Mouse (Mus musculus): ENCODE results near the gene Sh3bp5. TPM values are rescaled to one million over a fixed set of nuclear protein-coding genes. Genes with fewer than 3 reads are reported as not detected.

Sh3bp5 gene
- polyA plus RNA-seq, 1 experiment from 2014 or later, result 58.1 TPM

- Histone ChIP-seq H3K9me3 (ENCODE audit: control insufficient read depth, low read length) (no peaks in the 10 kb centered on the region), H3K4me1 (ENCODE audit: control insufficient read depth, insufficient read depth, low read length) (peaks cover 22% of the 10 kb centered on the region; the same call in 1 of the 2 replicates), H3K9ac (replicated peaks; ENCODE audit: low read depth, low read length) (peak overlapping the region; percentile 94), H3K27ac (ENCODE audit: low read depth, low read length) (peak overlapping the region; percentile 88), H3K4me3 (ENCODE audit: low read depth, low read length) (peak overlapping the region; percentile 54), H3K4me2 (ENCODE audit: low read depth, low read length) (peak overlapping the region; percentile 55), H3K36me3 (ENCODE audit: control insufficient read depth, insufficient read depth, low read length) (peaks cover 10% of the 10 kb centered on the region; the same call in 1 of the 2 replicates), H3K27me3 (ENCODE audit: control insufficient read depth, insufficient read depth, low read length) (no peaks in the 10 kb centered on the region)
- ATAC-seq (ENCODE audit: low read depth), result peak; percentile 75
- WGBS, result under 1% methylated on average over 51 of the region's 53 CpGs
Observed at GRCm38 (mm10) chr14:31435018-31435915, 611 bp downstream of the Sh3bp5 start.

- H3K9me3 ChIP-seq (ENCODE audit: control insufficient read depth, low read length), result no peaks in the 10 kb centered on the region
- no peak overlapping the region for H3K27ac ChIP-seq (ENCODE audit: low read depth, low read length)
- no peaks in the 10 kb centered on the region for H3K27me3 ChIP-seq (ENCODE audit: control insufficient read depth, insufficient read depth, low read length)
- WGBS, result 41% methylated on average over 5 of the region's 5 CpGs
- peak overlapping the region; percentile 55 for H3K4me2 ChIP-seq (ENCODE audit: low read depth, low read length)
- H3K9ac ChIP-seq (replicated peaks; ENCODE audit: low read depth, low read length), result peak overlapping the region; percentile 41; the same call in 1 of the 2 replicates
- H3K4me3 ChIP-seq (ENCODE audit: low read depth, low read length), result peak overlapping the region; percentile 54
- no peak for ATAC-seq (ENCODE audit: low read depth)
- peaks cover 22% of the 10 kb centered on the region; the same call in 1 of the 2 replicates for H3K4me1 ChIP-seq (ENCODE audit: control insufficient read depth, insufficient read depth, low read length)
- H3K36me3 ChIP-seq (ENCODE audit: control insufficient read depth, insufficient read depth, low read length), result peaks cover 13% of the 10 kb centered on the region; the same call in 1 of the 2 replicates
Observed at GRCm38 (mm10) chr14:31434426-31434825, 1.5 kb downstream of the Sh3bp5 start.

GRCm38 (mm10) chr14:31433851-31434360 lies 2.0 kb downstream of the Sh3bp5 start:
- Histone ChIP-seq H3K27ac (ENCODE audit: low read depth, low read length) (no peak overlapping the region), H3K4me3 (ENCODE audit: low read depth, low read length) (peak overlapping the region; percentile 54), H3K9me3 (ENCODE audit: control insufficient read depth, low read length) (no peaks in the 10 kb centered on the region), H3K27me3 (ENCODE audit: control insufficient read depth, insufficient read depth, low read length) (no peaks in the 10 kb centered on the region), H3K4me1 (ENCODE audit: control insufficient read depth, insufficient read depth, low read length) (peaks cover 22% of the 10 kb centered on the region; the same call in 1 of the 2 replicates), H3K36me3 (ENCODE audit: control insufficient read depth, insufficient read depth, low read length) (peaks cover 13% of the 10 kb centered on the region; the same call in 1 of the 2 replicates), H3K9ac (replicated peaks; ENCODE audit: low read depth, low read length) (peak overlapping the region; percentile 41), H3K4me2 (ENCODE audit: low read depth, low read length) (peak overlapping the region; percentile 55)
- WGBS, result 14% methylated on average over 7 of the region's 7 CpGs
- ATAC-seq (ENCODE audit: low read depth), result no peak

- H3K27ac ChIP-seq (ENCODE audit: low read depth, low read length), result no peak overlapping the region
- ATAC-seq (ENCODE audit: low read depth), result no peak
- no peak overlapping the region for H3K9ac ChIP-seq (replicated peaks; ENCODE audit: low read depth, low read length)
- H3K4me1 ChIP-seq (ENCODE audit: control insufficient read depth, insufficient read depth, low read length), result peaks cover 22% of the 10 kb centered on the region; the same call in 1 of the 2 replicates
- peaks cover 14% of the 10 kb centered on the region; the same call in 1 of the 2 replicates for H3K36me3 ChIP-seq (ENCODE audit: control insufficient read depth, insufficient read depth, low read length)
- H3K9me3 ChIP-seq (ENCODE audit: control insufficient read depth, low read length), result no peaks in the 10 kb centered on the region
- WGBS, result 83% methylated on average over 5 of the region's 5 CpGs
- H3K27me3 ChIP-seq (ENCODE audit: control insufficient read depth, insufficient read depth, low read length), result no peaks in the 10 kb centered on the region
- peak overlapping the region; percentile 55; the same call in 1 of the 2 replicates for H3K4me2 ChIP-seq (ENCODE audit: low read depth, low read length)
- H3K4me3 ChIP-seq (ENCODE audit: low read depth, low read length), result no peak overlapping the region
Observed at GRCm38 (mm10) chr14:31433126-31433525, 2.8 kb downstream of the Sh3bp5 start.

- H3K4me2 ChIP-seq (ENCODE audit: low read depth, low read length), result no peak overlapping the region
- no peak overlapping the region for H3K27ac ChIP-seq (ENCODE audit: low read depth, low read length)
- H3K27me3 ChIP-seq (ENCODE audit: control insufficient read depth, insufficient read depth, low read length), result no peaks in the 10 kb centered on the region
- no peaks in the 10 kb centered on the region for H3K9me3 ChIP-seq (ENCODE audit: control insufficient read depth, low read length)
- WGBS, result 62% methylated on average over 4 of the region's 4 CpGs
- H3K4me3 ChIP-seq (ENCODE audit: low read depth, low read length), result no peak overlapping the region
- no peak for ATAC-seq (ENCODE audit: low read depth)
- no peak overlapping the region for H3K9ac ChIP-seq (replicated peaks; ENCODE audit: low read depth, low read length)
- peaks cover 22% of the 10 kb centered on the region; the same call in 1 of the 2 replicates for H3K4me1 ChIP-seq (ENCODE audit: control insufficient read depth, insufficient read depth, low read length)
- peaks cover 20% of the 10 kb centered on the region; the same call in 1 of the 2 replicates for H3K36me3 ChIP-seq (ENCODE audit: control insufficient read depth, insufficient read depth, low read length)
Observed at GRCm38 (mm10) chr14:31432424-31432823, 3.5 kb downstream of the Sh3bp5 start.

- Histone ChIP-seq H3K4me2 (ENCODE audit: low read depth, low read length) (no peak overlapping the region), H3K9ac (replicated peaks; ENCODE audit: low read depth, low read length) (no peak overlapping the region), H3K9me3 (ENCODE audit: control insufficient read depth, low read length) (no peaks in the 10 kb centered on the region), H3K27ac (ENCODE audit: low read depth, low read length) (no peak overlapping the region), H3K4me3 (ENCODE audit: low read depth, low read length) (no peak overlapping the region), H3K27me3 (ENCODE audit: control insufficient read depth, insufficient read depth, low read length) (no peaks in the 10 kb centered on the region), H3K4me1 (ENCODE audit: control insufficient read depth, insufficient read depth, low read length) (peaks cover 22% of the 10 kb centered on the region; the same call in 1 of the 2 replicates), H3K36me3 (ENCODE audit: control insufficient read depth, insufficient read depth, low read length) (peaks cover 24% of the 10 kb centered on the region; the same call in 1 of the 2 replicates)
- no peak for ATAC-seq (ENCODE audit: low read depth)
- WGBS, result 94% methylated on average over 3 of the region's 3 CpGs
Observed at GRCm38 (mm10) chr14:31431789-31432330, 4.0 kb downstream of the Sh3bp5 start.

DNA sequence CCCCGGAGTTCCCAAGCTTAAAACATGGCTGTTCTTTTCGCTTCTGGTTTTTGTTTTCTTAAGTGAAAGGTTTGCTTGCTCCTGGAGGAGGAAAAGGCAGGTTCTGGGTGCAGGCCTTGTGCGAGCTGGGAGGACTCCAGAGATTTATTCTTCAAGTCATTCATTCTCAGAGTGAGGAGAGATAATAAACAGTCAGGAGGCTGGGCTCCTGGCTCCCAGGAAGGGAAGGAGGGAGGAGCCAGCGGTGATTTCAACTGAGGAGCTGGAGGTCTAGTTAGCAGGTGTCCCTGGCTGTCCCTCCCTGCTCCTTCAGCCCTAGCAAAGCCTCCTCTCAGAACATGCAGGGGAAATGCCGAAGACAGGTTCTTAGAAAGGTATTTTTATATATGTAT lies 6.9 kb downstream of the Sh3bp5 start:
- Histone ChIP-seq H3K4me2 (ENCODE audit: low read depth, low read length) (no peak overlapping the region), H3K9me3 (ENCODE audit: control insufficient read depth, low read length) (no peaks in the 10 kb centered on the region), H3K4me1 (ENCODE audit: control insufficient read depth, insufficient read depth, low read length) (peaks cover 16% of the 10 kb centered on the region; the same call in 1 of the 2 replicates), H3K4me3 (ENCODE audit: low read depth, low read length) (no peak overlapping the region), H3K36me3 (ENCODE audit: control insufficient read depth, insufficient read depth, low read length) (peaks cover 29% of the 10 kb centered on the region; the same call in 1 of the 2 replicates), H3K27me3 (ENCODE audit: control insufficient read depth, insufficient read depth, low read length) (no peaks in the 10 kb centered on the region), H3K27ac (ENCODE audit: low read depth, low read length) (no peak overlapping the region), H3K9ac (replicated peaks; ENCODE audit: low read depth, low read length) (no peak overlapping the region)
- ATAC-seq (ENCODE audit: low read depth), result no peak
- 47% methylated on average over 5 of the region's 5 CpGs for WGBS

DNA sequence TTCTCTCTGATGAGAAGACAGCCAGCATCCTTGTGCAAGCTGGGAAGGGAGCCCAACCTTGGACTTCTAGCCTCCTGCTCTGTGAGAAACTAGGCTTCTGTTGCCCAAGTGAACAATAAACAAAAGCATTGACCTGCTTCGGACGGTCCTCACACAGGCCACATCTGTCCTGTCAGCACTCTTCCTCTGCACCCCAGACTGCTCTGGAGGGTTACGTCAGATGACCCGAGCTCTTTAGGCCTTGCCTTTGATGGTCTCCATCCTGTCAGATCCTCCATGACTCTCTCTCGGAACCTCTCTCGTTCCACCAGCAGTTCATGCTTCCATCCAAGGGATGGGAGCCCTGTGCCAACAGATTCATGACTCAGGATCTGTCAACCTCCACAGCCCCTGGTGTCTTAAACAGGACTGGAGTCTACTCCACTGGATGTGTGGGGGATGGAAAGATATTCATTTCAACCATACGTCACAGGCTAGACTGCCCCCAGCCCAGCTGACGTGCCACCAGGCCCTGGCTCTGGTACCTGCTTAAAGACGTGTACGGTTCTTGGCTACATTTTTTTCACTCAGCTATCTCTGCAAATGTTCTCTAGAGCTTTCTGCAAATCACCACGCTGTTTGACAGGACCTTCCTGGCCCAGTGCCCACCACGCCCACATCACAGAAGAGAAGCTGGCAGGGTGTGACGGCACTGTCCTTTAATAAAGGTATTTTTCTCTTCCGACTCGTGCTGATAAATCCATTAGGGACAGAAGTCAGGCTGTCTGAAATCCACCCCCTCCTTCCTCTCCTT lies 7.5 kb downstream of the Sh3bp5 start:
- no peak overlapping the region for H3K9ac ChIP-seq (replicated peaks; ENCODE audit: low read depth, low read length)
- peaks cover 28% of the 10 kb centered on the region; the same call in 1 of the 2 replicates for H3K36me3 ChIP-seq (ENCODE audit: control insufficient read depth, insufficient read depth, low read length)
- no peak for ATAC-seq (ENCODE audit: low read depth)
- no peak overlapping the region for H3K4me3 ChIP-seq (ENCODE audit: low read depth, low read length)
- no peaks in the 10 kb centered on the region for H3K9me3 ChIP-seq (ENCODE audit: control insufficient read depth, low read length)
- H3K4me1 ChIP-seq (ENCODE audit: control insufficient read depth, insufficient read depth, low read length), result peaks cover 12% of the 10 kb centered on the region; the same call in 1 of the 2 replicates
- no peak overlapping the region for H3K27ac ChIP-seq (ENCODE audit: low read depth, low read length)
- 64% methylated on average over 15 of the region's 15 CpGs for WGBS
- H3K4me2 ChIP-seq (ENCODE audit: low read depth, low read length), result no peak overlapping the region
- H3K27me3 ChIP-seq (ENCODE audit: control insufficient read depth, insufficient read depth, low read length), result no peaks in the 10 kb centered on the region
